Mouse (Mus musculus): ENCODE data around the gene Tmem175.
A peak's percentile ranks its signal among the peaks of the same experiment; 100 is the strongest.

Tmem175 gene

GRCm38 (mm10) chr5:108678296-108678854 is 48.8 kb downstream of the Tmem175 start:
- no peak for DNase-seq

GRCm38 (mm10) chr5:108679909-108680308 is 50.3 kb downstream of the Tmem175 start:
- DNase-seq, result no peak

- DNase-seq, result no peak
Observed at GRCm38 (mm10) chr5:108680871-108681270, 51.3 kb downstream of the Tmem175 start.

- no peak for DNase-seq
Observed at GRCm38 (mm10) chr5:108689091-108689490, 59.5 kb downstream of the Tmem175 start.

- no peak for DNase-seq
Observed at GRCm38 (mm10) chr5:108691152-108691551, 61.6 kb downstream of the Tmem175 start.

GRCm38 (mm10) chr5:108692271-108692670 is 62.7 kb downstream of the Tmem175 start, which contains the start of gene Fgfrl1:
TSS of gene Fgfrl1 (plus strand) at chr5:108692382.
- peak; percentile 74 to 78 for DNase-seq

GRCm38 (mm10) chr5:108693872-108694288 is 64.3 kb downstream of the Tmem175 start:
- peak; percentile 88 to 89 for DNase-seq

- DNase-seq, result peak; percentile 52 to 54
Observed at GRCm38 (mm10) chr5:108694352-108695261, 65.0 kb downstream of the Tmem175 start.

- no peak for DNase-seq
Observed at GRCm38 (mm10) chr5:108695861-108696260, 66.3 kb downstream of the Tmem175 start.

GRCm38 (mm10) chr5:108696542-108696941 is 67.0 kb downstream of the Tmem175 start:
- no peak for DNase-seq

GRCm38 (mm10) chr5:108697341-108697753 is 67.8 kb downstream of the Tmem175 start:
- DNase-seq, result no peak

Measured in lung, adult 18-20 months (tissue).